Mouse (Mus musculus) olfactory bulb, adult 2 months (tissue): ENCODE results near the gene Rint1. TPM values are rescaled to one million over a fixed set of nuclear protein-coding genes. Genes with fewer than 3 reads are reported as not detected.
"Not testable (repeated sequence)": the region's sequence is repeated elsewhere in the genome, so short reads cannot be mapped to it uniquely, and the experiment has no call there.

ENCODE experiments used
- H3K27ac ChIP-seq: fragments of 200-500 bp; 2 replicates; pipeline ENCODE4 v1.5.1; 2012; ENCODE audit warnings: low read depth, low read length; ENCODE audit not compliant: insufficient read depth
- H3K4me1 ChIP-seq: fragments of 200-500 bp; 2 replicates; pipeline ENCODE4 v1.6.1; 2012; ENCODE audit warnings: low read length; ENCODE audit not compliant: control insufficient read depth, insufficient read depth
- H3K4me3 ChIP-seq: fragments of 200-500 bp; 2 replicates; pipeline ENCODE4 v1.5.1; 2012; ENCODE audit warnings: mild to moderate bottlenecking, low read depth, low read length, moderate library complexity; ENCODE audit not compliant: insufficient read depth
- CTCF ChIP-seq: fragments of 200-500 bp; IDR thresholded peaks from 2 replicates; pipeline ENCODE4 v1.5.1; 2012; ENCODE audit warnings: low read depth, mild to moderate bottlenecking, low read length, moderate library complexity; ENCODE audit not compliant: insufficient read depth
- POLR2A ChIP-seq: fragments of 200-500 bp; IDR thresholded peaks from 2 replicates; pipeline ENCODE4 v1.6.1; 2012; ENCODE audit warnings: mild to moderate bottlenecking, low read depth, low read length, moderate library complexity; ENCODE audit not compliant: insufficient read depth
- WGBS: fragments of 180-500 bp; shearing (Covaris S2); methylation state at CpG from one replicate; pipeline ENCODE4 v1.1.7; 2018; 5-methylcytosine and 5-hydroxymethylcytosine counted together
- polyA plus RNA-seq: library from polyadenylated mRNA; stranded (reverse); fragments of >200 nt; gene quantifications from 2 replicates; pipeline ENCODE4 v1.2.4, GENCODE M21; 2012; ENCODE audit warnings: low replicate concordance; ENCODE audit not compliant: missing spikeins, insufficient read depth, insufficient read length

Gene Rint1
- polyA plus RNA-seq, 1 experiment = not detected

- Histone ChIP-seq H3K27ac (no peak overlapping the region), H3K4me3 (no peak overlapping the region), H3K4me1 (no peaks in the 10 kb centered on the region)
- WGBS = 67% methylated on average over 5 of the region's 5 CpGs
- TF ChIP-seq POLR2A (no peak), CTCF (no peak)
Measured at GRCm38 (mm10) chr5:23814841-23815240, 27.3 kb downstream of the Rint1 start.

DNA sequence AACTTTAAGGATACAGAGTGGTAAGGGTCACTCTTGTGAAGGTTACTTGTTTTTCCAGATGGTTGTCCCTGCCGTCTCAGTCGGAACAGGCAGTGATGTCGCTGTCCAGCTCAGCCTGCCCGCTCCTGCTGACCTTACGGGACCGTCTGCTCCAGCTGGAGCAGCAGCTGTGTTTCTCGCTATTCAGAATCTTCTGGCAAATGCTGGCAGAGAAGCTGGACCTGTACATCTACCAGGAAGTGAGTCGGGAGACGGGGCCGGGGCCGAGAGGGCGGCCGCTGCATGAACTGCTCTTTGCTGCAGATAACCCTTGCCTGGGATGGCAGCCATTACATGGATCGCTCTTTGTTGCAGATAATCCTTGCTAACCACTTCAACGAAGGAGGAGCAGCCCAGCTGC lies 29.2 kb downstream of the Rint1 start:
- no peak overlapping the region for H3K4me3 ChIP-seq
- TF ChIP-seq CTCF (no peak), POLR2A (no peak)
- 93% methylated on average over 15 of the region's 15 CpGs for WGBS
- H3K4me1 ChIP-seq = no peaks in the 10 kb centered on the region
- H3K27ac ChIP-seq = no peak overlapping the region

GRCm38 (mm10) chr5:23822306-23822705 lies 34.8 kb downstream of the Rint1 start:
- Histone ChIP-seq H3K4me3 (no peak overlapping the region), H3K4me1 (no peaks in the 10 kb centered on the region), H3K27ac (no peak overlapping the region)
- TF ChIP-seq POLR2A (no peak), CTCF (no peak)
- 63% methylated on average over 11 of the region's 11 CpGs for WGBS

DNA sequence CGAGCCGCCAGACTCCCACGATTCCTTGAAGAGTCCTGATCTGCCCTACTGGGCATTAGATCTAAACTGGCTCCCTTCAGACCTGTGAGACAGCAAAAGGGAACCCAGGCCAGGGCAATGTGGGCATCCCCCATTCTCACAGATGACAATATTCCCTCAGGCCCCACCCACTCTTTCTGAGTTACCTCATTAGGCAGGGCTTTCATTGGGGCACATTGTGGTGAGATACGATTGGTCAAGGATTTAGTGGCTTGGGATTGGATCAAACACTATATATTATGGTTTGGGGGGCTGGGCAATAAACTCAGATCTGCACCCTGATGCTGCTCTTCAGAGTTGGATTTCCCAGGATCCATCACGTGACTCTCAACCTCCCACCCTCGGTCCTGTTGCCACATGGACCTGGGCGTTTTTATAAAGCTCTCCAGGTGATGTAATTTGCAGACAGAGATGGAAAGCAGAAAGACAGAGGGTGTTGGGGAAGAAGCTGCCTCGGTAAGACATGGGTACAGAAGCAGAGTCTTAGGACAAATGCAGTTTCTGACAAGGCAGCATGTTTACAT lies 36.7 kb downstream of the Rint1 start:
- no peak for TF ChIP-seq POLR2A

GRCm38 (mm10) chr5:23826321-23827004 lies 39.0 kb downstream of the Rint1 start:
- Histone ChIP-seq H3K4me3 (no peak overlapping the region), H3K27ac (no peak overlapping the region), H3K4me1 (peaks cover 4% of the 10 kb centered on the region; the same call in 1 of the 2 replicates)
- no peak for TF ChIP-seq CTCF
- no peak for TF ChIP-seq POLR2A
- WGBS = 34% methylated on average over 11 of the region's 11 CpGs

More for the DNA sequence above, 36.7 kb downstream of the Rint1 start:
- no peak overlapping the region for H3K27ac ChIP-seq
- H3K4me1 ChIP-seq = no peaks in the 10 kb centered on the region
- H3K4me3 ChIP-seq = no peak overlapping the region
- WGBS = 80% methylated on average over 8 of the region's 8 CpGs

DNA sequence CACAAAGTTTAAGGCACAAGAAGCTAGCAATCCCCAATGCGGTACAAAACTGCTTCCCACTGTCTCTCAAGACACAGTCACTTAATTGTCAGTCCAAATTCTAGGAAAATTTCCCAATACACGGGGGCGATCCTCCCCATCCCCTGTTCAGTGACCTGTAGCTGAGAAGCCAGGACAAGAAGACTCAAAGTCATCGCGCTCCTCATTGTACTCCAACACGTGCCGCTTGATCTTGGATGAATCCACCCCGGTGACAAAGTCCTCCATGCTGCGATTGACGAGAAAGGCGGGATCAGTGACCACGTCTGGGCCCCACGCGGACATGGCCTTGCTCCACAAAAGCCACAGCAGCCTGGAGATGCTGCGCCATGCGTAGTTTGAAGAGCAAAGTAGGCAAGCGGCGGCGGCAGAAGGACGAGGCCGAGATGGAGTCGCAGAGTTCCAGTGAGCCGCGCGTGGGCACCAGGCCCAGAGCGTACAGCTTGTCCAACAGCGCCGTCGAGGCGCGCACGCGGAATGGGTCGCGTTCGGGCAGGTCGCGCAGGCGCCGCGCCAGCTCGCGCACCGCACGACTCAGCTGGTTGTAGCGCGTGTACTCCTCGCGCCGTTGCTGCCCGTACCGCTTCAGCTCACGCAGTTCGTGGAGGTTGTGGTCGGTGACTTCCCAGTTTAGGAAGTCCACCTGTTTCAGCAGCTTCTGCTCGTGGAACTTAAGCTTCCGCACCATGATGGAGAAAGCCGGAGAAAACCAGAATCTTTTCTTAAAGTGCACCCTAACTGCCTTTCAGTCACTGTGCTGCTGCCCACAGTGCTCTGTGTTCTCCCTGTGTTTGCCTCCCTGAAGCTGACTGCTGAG lies 43.6 kb downstream of the Rint1 start:
- no peak for TF ChIP-seq POLR2A
- TF ChIP-seq CTCF = no peak
- 46% methylated on average over 58 of the region's 58 CpGs for WGBS
- H3K4me1 ChIP-seq = peaks cover 4% of the 10 kb centered on the region; the same call in 1 of the 2 replicates
- no peak overlapping the region for H3K4me3 ChIP-seq
- no peak overlapping the region for H3K27ac ChIP-seq

GRCm38 (mm10) chr5:23835691-23836090 lies 48.2 kb downstream of the Rint1 start:
- H3K27ac ChIP-seq = not testable (repeated sequence)
- WGBS = 24% methylated on average over 1 of the region's 1 CpGs

GRCm38 (mm10) chr5:23838158-23838557 lies 50.6 kb downstream of the Rint1 start:
- no peak for TF ChIP-seq CTCF
- no peak for TF ChIP-seq POLR2A
- 92% methylated on average over 7 of the region's 7 CpGs for WGBS
- Histone ChIP-seq H3K4me1 (peaks cover 4% of the 10 kb centered on the region; the same call in 1 of the 2 replicates), H3K27ac (no peak overlapping the region), H3K4me3 (no peak overlapping the region)

More at GRCm38 (mm10) chr5:23835691-23836090, 48.2 kb downstream of the Rint1 start:
- H3K4me1 ChIP-seq, H3K4me3 ChIP-seq: not testable (repeated sequence)
